Mouse (Mus musculus) gastrocnemius, postnatal 14 days (tissue): ENCODE results near the gene Gm11238. TPM values are rescaled to one million over a fixed set of nuclear protein-coding genes. Genes with fewer than 3 reads are reported as not detected.
"Not testable (repeated sequence)": the region's sequence is repeated elsewhere in the genome, so short reads cannot be mapped to it uniquely, and the experiment has no call there.

ENCODE experiments used
- DNase-seq: peaks from one replicate; pipeline ENCODE4 v3.0.0; 2021; ENCODE audit warnings: mixed read lengths
- intact Hi-C: fragments of 180-260 bp; cut with DNase I; formaldehyde crosslinking; loops from one replicate; pipeline ENCODE4 v1.15.1; 2025; ENCODE audit warnings: low total_unique reads
- long read RNA-seq, 2 experiments: library from polyadenylated mRNA; stranded (forward); transcript quantifications; one replicate each; pipeline ENCODE4 v2.0.0; 2021
- total RNA-seq, 2 experiments: library from RNA; stranded (reverse); gene quantifications; 2 replicates each; pipeline ENCODE4 v1.2.3; 2021

Gm11238 gene
- not detected for total RNA-seq
- long read RNA-seq, experiment 1 = 0 reads
- long read RNA-seq, experiment 2 = 0 reads

- DNase-seq, intact Hi-C loops: not testable (repeated sequence)
These were observed at the start of gene Gm11238 for GRCm38 (mm10) chr4:73607581-73607980. TSS of gene Gm11238 (plus strand) at chr4:73607881.

GRCm38 (mm10) chr4:73599248-73599647 lies 8.4 kb upstream of the Gm11238 start:
- intact Hi-C loops = no loop called here
- DNase-seq = no peak

GRCm38 (mm10) chr4:73622684-73623083 lies 15.0 kb downstream of the Gm11238 start, which contains the start of gene Gm11237:
TSS of gene Gm11237 (plus strand) at chr4:73622984.
- intact Hi-C loops, DNase-seq: not testable (repeated sequence)

GRCm38 (mm10) chr4:73637821-73638220 lies 30.1 kb downstream of the Gm11238 start, which contains the start of gene Gm11236:
TSS of gene Gm11236 (plus strand) at chr4:73638121.
- DNase-seq, intact Hi-C loops: not testable (repeated sequence)

- DNase-seq, intact Hi-C loops: not testable (repeated sequence)
These were observed 54.2 kb downstream of the Gm11238 start for GRCm38 (mm10) chr4:73661864-73662263.

GRCm38 (mm10) chr4:73668054-73668453 lies 60.4 kb downstream of the Gm11238 start, which contains the start of gene Gm11239:
TSS of gene Gm11239 (plus strand) at chr4:73668354.
- intact Hi-C loops, DNase-seq: not testable (repeated sequence)

GRCm38 (mm10) chr4:73683216-73683615 lies 75.5 kb downstream of the Gm11238 start, which contains the start of gene Gm428:
TSS of gene Gm428 (plus strand) at chr4:73683516.
- intact Hi-C loops, DNase-seq: not testable (repeated sequence)

Other genes starting within 250 kb of the Gm11238 start
- not detected for gene Gm11487, start 202.8 kb upstream of the Gm11238 start, total RNA-seq
- not detected for gene Gm11237, start 15.1 kb downstream of the Gm11238 start, total RNA-seq
- gene Gm11236, start 30.2 kb downstream of the Gm11238 start, total RNA-seq = not detected
- not detected for gene Gm11239, start 60.5 kb downstream of the Gm11238 start, total RNA-seq
- not detected for gene Gm428, start 75.6 kb downstream of the Gm11238 start, total RNA-seq
- under 1 TPM; 0.10 to 0.11 TPM for gene Rasef, start 183.1 kb downstream of the Gm11238 start, total RNA-seq